Mouse (Mus musculus) frontal cortex, postnatal 14 days (tissue): ENCODE data around the gene Hebp1.

Source experiments
- DNase-seq, 2 experiments: peaks; one replicate each; pipeline ENCODE4 v3.0.0; 2022; ENCODE audit warnings: low spot score in 2 of 2

The Hebp1 gene

DNA sequence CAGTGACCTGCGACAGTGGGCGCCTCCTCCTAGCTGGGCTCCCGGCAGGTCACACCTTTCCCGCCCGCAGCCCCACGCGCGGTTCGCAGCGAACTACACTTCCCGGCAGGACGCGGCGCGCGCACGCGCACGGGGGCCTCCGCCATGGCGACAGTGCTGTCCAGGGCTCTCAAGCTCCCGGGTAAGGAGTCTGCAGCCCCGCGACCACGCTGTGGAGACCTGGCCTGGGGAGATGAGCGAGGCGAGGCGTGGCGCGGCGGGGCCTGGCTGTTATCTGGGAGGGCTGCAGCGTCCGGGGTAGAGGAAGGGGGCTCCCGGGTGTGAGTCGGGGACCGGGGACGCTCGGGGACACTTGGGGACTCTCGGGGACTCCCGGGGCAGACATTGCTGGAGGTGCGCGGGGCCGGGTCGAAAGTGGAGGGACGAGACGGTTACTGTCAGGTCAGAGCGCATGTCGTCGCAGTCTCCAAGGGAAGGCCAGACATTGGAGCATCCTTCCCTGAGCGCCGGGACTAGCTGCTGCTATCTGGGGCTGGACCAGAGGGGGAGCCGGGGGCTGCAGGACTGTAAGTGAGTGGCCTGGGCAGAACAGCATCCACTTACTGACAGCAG, at the start of gene Hebp1, which contains the start of gene Fam234b:
TSS of gene Hebp1 (minus strand) at position 102 of the 612 bp plus-strand sequence.
TSS of gene Fam234b (plus strand) at position 57 of the 612 bp plus-strand sequence.
- peak; percentile 63 to 79 for DNase-seq

DNA sequence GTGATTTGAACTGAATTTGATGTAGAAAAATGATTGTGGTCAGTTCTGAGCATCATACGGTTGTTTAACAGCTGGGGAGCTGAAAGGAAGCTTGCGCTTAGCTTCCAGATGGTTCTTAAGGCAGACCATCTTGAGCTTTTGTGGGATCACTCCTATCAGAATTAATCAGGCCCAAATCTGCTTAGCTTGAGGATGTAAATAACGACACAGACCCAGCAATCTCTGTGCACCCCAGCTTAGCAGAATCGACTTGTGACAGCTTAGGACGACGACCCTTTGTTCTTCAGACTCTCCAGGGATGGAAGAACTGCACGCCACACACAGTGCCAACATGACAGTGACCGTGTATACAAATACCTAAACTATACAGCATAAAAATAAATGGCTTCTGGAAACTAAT, 47.8 kb upstream of the Hebp1 start:
- no peak for DNase-seq

DNA sequence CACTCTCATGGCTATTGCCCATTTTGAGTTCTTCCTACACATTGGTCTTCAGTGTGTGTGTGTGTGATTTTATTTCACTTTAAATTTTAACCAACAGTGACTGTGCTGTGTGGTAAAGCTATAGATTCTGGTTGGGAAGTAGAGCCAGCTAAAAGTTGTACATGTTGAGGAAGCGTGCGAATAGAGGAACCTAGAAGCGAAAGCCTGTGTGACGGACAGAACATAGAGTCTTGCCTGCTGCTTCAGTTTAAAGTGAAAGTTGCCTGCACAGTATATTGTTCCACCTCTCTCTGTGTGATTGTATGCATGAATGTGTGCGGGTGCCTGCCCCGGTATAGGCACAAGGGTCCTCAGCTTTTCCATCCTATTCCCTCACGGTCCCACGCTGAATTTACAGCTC, 42.5 kb upstream of the Hebp1 start:
- DNase-seq = no peak

DNA sequence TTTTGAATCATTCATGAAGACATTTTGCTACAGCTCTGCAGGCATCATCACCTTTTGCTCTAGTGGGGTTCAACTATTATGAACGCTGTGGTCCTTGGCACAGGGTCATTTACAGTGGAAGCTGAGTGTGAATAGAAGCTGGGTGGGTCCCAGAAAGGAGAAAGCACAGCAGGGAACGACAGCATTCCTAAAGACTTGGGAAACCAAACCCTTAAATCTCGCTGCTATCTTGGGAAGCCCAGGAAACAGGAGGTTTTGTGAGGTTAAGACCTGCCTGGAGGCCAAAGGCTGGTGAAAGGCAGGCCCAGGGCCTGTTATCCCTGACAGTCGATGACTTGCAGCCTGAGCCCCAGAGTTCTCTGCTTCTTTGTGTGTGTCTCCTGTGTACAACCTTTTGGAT, 40.4 kb upstream of the Hebp1 start:
- no peak for DNase-seq

DNA sequence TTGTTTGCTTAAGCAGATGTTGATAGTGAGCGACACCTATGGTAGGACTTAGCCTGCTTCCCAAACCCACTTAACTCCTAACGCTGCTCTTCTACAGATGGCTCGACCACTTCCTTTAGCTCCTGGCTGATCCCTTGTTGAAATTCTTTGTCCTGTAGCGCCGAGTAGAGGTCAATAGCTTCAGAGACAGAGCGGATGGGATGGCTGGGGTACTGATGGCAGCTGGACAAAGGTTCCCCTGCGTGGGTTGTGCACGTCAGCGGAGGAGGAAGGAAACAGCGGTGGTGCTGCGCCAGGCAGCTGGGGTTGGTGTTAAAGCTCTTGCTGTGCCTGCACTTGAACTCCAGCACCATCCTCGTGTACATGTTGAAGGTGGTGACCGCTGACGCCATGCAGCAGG, 39.5 kb upstream of the Hebp1 start:
- no peak for DNase-seq

DNA sequence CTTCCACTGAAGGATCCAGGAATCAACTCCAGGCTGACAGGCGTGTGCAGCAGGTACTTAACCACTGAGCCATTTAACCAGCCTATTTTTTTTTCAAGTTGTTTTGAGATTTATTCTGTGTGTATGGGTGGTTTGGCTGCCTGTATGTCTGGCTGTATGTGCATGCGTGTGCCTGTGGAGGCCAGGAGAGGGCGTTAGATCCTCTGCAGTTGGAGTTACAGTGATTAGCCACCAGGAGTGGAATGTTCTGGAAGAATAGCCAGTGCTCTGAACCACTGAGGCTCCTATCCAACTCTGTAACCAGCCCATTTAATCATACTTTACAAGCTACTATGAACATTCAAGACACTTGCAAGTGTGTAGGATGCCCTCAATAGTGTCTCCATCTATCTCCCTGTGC, 38.8 kb upstream of the Hebp1 start:
- DNase-seq = no peak

GRCm38 (mm10) chr6:135235742-135236141, 37.9 kb upstream of the Hebp1 start:
- DNase-seq = no peak

- no peak for DNase-seq
Observed at GRCm38 (mm10) chr6:135232443-135233182, 34.8 kb upstream of the Hebp1 start.

- DNase-seq = no peak
Observed at GRCm38 (mm10) chr6:135230586-135230985, 32.8 kb upstream of the Hebp1 start.

- no peak for DNase-seq
Observed at GRCm38 (mm10) chr6:135228465-135228941, 30.7 kb upstream of the Hebp1 start.

GRCm38 (mm10) chr6:135223786-135224416, 26.1 kb upstream of the Hebp1 start:
- DNase-seq = no peak

GRCm38 (mm10) chr6:135219916-135220315, 22.1 kb upstream of the Hebp1 start:
- no peak for DNase-seq

DNA sequence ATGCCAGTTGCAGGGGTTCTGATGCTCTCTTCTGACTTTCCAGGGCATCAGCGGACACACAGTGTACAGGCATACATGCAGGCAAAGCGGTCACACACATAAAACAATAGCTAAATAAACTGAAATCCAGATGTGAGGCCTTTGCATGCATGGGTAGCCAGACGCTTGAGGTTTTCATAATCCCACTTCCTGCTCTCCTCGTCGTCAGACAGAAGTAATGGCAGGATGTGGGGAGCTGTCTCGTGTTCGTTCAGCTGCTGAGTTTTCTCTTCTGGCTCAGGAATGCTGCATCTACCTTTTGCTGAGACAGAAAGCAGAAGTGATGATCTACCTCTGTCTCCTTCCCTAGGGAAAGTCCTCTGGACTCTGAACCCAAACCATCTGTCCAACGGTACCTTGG, 20.5 kb upstream of the Hebp1 start:
- DNase-seq = no peak

DNA sequence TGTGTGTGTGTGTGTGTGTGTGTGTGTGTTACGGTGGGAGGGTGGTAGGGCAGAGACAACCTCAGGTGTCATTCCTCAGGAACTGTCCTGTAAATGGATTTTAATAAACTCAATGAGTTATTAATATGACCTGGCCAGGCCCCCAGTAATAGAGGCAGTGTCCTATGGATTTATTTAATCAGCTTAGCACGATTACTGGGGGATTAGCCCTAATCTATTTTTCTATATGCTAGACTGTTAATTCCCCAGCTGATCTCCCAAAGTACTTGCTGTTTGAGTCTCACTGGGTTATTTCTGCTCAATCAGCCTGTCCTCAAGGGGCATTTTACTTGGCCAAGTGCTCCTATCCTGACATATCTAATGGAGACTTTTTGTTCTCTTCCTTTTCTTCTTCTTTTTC, 14.8 kb upstream of the Hebp1 start:
- no peak for DNase-seq

- no peak for DNase-seq
Observed at GRCm38 (mm10) chr6:135211169-135211568, 13.3 kb upstream of the Hebp1 start.

GRCm38 (mm10) chr6:135206909-135207308, 9.1 kb upstream of the Hebp1 start:
- DNase-seq = no peak

GRCm38 (mm10) chr6:135205802-135206201, 8.0 kb upstream of the Hebp1 start:
- no peak for DNase-seq

DNA sequence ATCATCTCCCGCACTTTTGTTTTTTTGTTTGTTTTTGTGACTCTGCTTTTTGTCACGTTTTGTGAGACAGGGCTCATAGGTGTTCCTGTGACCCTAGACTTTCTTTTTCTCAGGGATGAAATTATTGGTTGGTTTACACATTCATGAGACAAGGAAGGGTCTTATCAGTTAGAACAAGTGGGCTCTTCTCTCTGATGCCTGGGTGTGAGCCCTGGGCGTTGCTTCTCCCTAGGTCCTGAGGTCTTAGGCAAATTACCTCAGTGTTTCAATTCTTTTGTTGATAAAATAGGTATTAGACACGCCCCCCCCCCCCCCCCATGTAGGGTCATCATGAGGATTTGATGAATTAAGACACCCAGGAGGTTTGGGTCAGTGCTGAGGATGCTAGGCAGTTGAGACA, 7.0 kb upstream of the Hebp1 start:
- no peak for DNase-seq

- no peak for DNase-seq
Observed at GRCm38 (mm10) chr6:135203737-135204136, 5.9 kb upstream of the Hebp1 start.

DNA sequence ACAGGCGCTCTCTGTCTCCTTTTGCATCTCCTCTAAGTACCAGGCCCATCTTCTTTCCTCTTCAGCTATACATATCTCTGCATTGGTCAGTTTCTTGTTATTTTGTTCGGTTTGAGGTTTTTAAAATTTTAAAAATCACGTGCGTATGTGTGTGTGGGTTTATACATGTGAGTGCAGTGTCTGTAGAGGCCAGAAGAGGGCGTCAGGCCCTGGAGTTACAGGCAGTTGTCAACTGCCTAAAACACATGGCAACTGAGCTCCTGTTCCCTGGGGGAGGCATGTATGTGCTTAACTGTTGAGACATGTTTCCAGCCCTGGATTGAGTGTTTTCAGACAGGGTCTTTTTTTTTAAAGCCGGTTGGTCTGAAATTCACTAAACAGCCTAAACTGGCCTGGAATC, 4.8 kb upstream of the Hebp1 start:
- DNase-seq = no peak

DNA sequence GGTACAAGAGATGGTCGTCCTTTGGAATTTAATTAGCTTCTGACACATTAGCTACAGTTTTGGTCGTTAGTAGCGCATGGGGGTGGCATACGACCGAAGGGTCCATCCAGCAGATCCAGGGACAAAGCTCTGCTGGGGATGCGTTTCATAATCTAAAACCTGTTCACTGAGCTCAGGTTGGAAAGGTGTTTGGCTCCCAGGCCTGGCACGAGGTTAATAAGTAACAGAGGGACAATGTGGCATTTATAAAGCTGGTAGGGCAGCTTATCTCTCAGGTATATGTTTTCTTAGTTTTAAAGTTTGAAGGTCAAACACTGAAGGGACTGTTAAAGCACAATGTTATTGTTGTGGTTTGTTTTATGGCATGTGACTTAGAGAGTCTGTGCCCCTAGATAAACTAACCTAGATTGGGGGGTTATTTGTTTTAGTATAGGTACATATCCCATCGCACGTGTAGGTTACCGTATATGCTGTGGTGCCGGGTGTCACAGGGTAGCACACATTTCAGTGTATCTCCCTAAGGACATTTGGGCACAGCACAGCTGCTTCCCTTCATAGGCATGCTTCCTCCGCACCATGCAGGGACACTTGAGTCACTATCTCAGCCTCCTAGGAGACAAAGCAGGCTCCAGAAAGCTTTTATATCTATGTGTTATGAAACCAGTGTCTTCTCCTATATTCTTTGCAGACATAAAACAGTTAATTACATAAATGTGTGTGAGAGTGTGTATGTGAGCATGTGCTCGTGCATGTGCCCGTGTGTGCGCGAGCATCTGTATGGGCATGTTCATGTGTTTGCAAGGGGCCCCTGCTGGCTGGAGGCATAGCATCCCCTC, 2.5 kb upstream of the Hebp1 start:
- DNase-seq = peak in 1 of 2 experiments; percentile 18

GRCm38 (mm10) chr6:135198726-135199125, 904 bp upstream of the Hebp1 start:
- no peak for DNase-seq
